Mouse (Mus musculus) adrenal gland, postnatal 0 days (tissue): ENCODE data around the gene Mrps18c. TPM values are rescaled to one million over a fixed set of nuclear protein-coding genes. Genes with fewer than 3 reads are reported as not detected.

Experiments used
- polyA plus RNA-seq: library from polyadenylated mRNA; unstranded; fragments of >200 nt; fragmentation: Nextera tagmentation; extraction: Ambion mirVana; gene quantifications from 2 replicates; pipeline ENCODE4 v1.2.1, GENCODE M21; 2015

Mrps18c gene
- 316 and 494 TPM in 2 replicates for polyA plus RNA-seq

GRCm38 (mm10) chr5:100798165-100798860 lies at the start of gene Mrps18c, which contains the start of gene Helq:
Gene Mrps18c, plus strand, starts transcription at chr5:100798627.
Gene Helq, minus strand, starts transcription at chr5:100798598.

GRCm38 (mm10) chr5:100820483-100821184 lies 22.2 kb downstream of the Mrps18c start, which contains the start of gene Abraxas1:
Gene Abraxas1, minus strand, starts transcription at chr5:100820965.

GRCm38 (mm10) chr5:100845485-100845847 lies 47.0 kb downstream of the Mrps18c start, which contains the start of gene Gpat3:
Gene Gpat3, plus strand, starts transcription at chr5:100845713.

Other genes starting within 250 kb of the Mrps18c start
- 63.3 and 143 TPM in 2 replicates for gene Plac8, start 226.4 kb upstream of the Mrps18c start, polyA plus RNA-seq
- gene Coq2, start 123.5 kb upstream of the Mrps18c start, polyA plus RNA-seq = 67.8 and 73.6 TPM in 2 replicates
- gene Hpse, start 78.9 kb upstream of the Mrps18c start, polyA plus RNA-seq = 3.5 and 4.7 TPM in 2 replicates
- gene Helq, start within 50 bp of the Mrps18c start, polyA plus RNA-seq = 5.9 and 7.0 TPM in 2 replicates
- 17.2 and 29.2 TPM in 2 replicates for gene Abraxas1, start 22.3 kb downstream of the Mrps18c start, polyA plus RNA-seq
- 1.3 and 2.0 TPM in 2 replicates for gene Gpat3, start 47.1 kb downstream of the Mrps18c start, polyA plus RNA-seq